Mouse (Mus musculus) hindbrain, embryonic 10.5 days (tissue): ENCODE results near the gene Lgals4. TPM values are rescaled to one million over a fixed set of nuclear protein-coding genes. Genes with fewer than 3 reads are reported as not detected.
A peak's percentile ranks its signal among the peaks of the same experiment; 100 is the strongest.

Experiments
- DNase-seq: peaks from one replicate; pipeline ENCODE4 v3.0.0-alpha.2; 2017; ENCODE audit warnings: low spot score
- H3K27ac ChIP-seq: fragments of 300-500 bp; sonication (generic); 2 replicates; pipeline ENCODE4 v1.5.1; 2016; ENCODE audit warnings: mild to moderate bottlenecking, moderate library complexity
- H3K27me3 ChIP-seq: fragments of 300-500 bp; sonication (generic); 2 replicates; pipeline ENCODE4 v1.6.1; 2016; ENCODE audit warnings: mild to moderate bottlenecking; ENCODE audit not compliant: poor library complexity, insufficient read depth, severe bottlenecking
- H3K36me3 ChIP-seq: fragments of 300-500 bp; sonication (generic); 2 replicates; pipeline ENCODE4 v1.6.1; 2016; ENCODE audit warnings: mild to moderate bottlenecking, moderate library complexity
- H3K4me1 ChIP-seq: fragments of 300-500 bp; sonication (generic); replicated peaks from 2 replicates; pipeline ENCODE4 v1.6.1; 2016; ENCODE audit warnings: mild to moderate bottlenecking
- H3K4me3 ChIP-seq: fragments of 300-500 bp; sonication (generic); 2 replicates; pipeline ENCODE4 v1.5.1; 2016; ENCODE audit warnings: mild to moderate bottlenecking, moderate library complexity
- H3K9me3 ChIP-seq: fragments of 300-500 bp; sonication (generic); 2 replicates; pipeline ENCODE4 v1.6.1; 2016; ENCODE audit warnings: mild to moderate bottlenecking, moderate library complexity
- WGBS: fragments of 180-500 bp; shearing (Covaris S2); methylation state at CpG from one replicate; pipeline ENCODE4 v1.1.7; 2016; 5-methylcytosine and 5-hydroxymethylcytosine counted together
- polyA plus RNA-seq: library from polyadenylated mRNA; unstranded; fragments of >200 nt; fragmentation: Nextera tagmentation; extraction: Ambion mirVana; gene quantifications from 2 replicates; pipeline ENCODE4 v1.2.1, GENCODE M21; 2016

Lgals4 gene
- polyA plus RNA-seq, 1 experiment from 2014 or later = 3.9 TPM

- H3K36me3 ChIP-seq = peaks cover 74% of the 10 kb centered on the region
Observed at GRCm38 (mm10) chr7:28820358-28821260, 13.0 kb upstream of the Lgals4 start.

GRCm38 (mm10) chr7:28821261-28821831 is 12.3 kb upstream of the Lgals4 start:
- peaks cover 67% of the 10 kb centered on the region for H3K36me3 ChIP-seq
- DNase-seq = peak; percentile 16
- 78% methylated on average over 10 of the region's 10 CpGs for WGBS
- H3K4me3 ChIP-seq = peak overlapping the region; percentile 36; the same call in 1 of the 2 replicates
- H3K27ac ChIP-seq = peak overlapping the region; percentile 83
- H3K27me3 ChIP-seq = no peaks in the 10 kb centered on the region
- H3K4me1 ChIP-seq = peaks cover 77% of the 10 kb centered on the region
- H3K9me3 ChIP-seq = no peaks in the 10 kb centered on the region

More at GRCm38 (mm10) chr7:28820358-28821260, 13.0 kb upstream of the Lgals4 start:
- peak; percentile 76 for DNase-seq
- Histone ChIP-seq H3K4me1 (peaks cover 79% of the 10 kb centered on the region), H3K27ac (peak overlapping the region; percentile 83), H3K9me3 (no peaks in the 10 kb centered on the region), H3K4me3 (peak overlapping the region; percentile 36), H3K27me3 (no peaks in the 10 kb centered on the region)
- WGBS = 40% methylated on average over 12 of the region's 12 CpGs

- whole genome bisulfite sequencing = 76% methylated on average over 1 of the region's 1 CpGs
- H3K36me3 ChIP-seq = peaks cover 55% of the 10 kb centered on the region
- DNase-seq = peak; percentile 12
- H3K4me3 ChIP-seq = no peak overlapping the region
- no peak overlapping the region for H3K27ac ChIP-seq
- peaks cover 65% of the 10 kb centered on the region for H3K4me1 ChIP-seq
- no peaks in the 10 kb centered on the region for H3K9me3 ChIP-seq
- H3K27me3 ChIP-seq = no peaks in the 10 kb centered on the region
Observed at GRCm38 (mm10) chr7:28822556-28822955, 11.1 kb upstream of the Lgals4 start.

GRCm38 (mm10) chr7:28822993-28823903 is 10.4 kb upstream of the Lgals4 start:
- no peak overlapping the region for H3K27ac ChIP-seq
- H3K9me3 ChIP-seq = no peaks in the 10 kb centered on the region
- no peaks in the 10 kb centered on the region for H3K27me3 ChIP-seq
- DNase-seq = peak; percentile 15
- H3K36me3 ChIP-seq = peaks cover 48% of the 10 kb centered on the region
- H3K4me3 ChIP-seq = no peak overlapping the region
- H3K4me1 ChIP-seq = peaks cover 58% of the 10 kb centered on the region
- 58% methylated on average over 10 of the region's 10 CpGs for WGBS

GRCm38 (mm10) chr7:28823932-28824331 is 9.7 kb upstream of the Lgals4 start:
- Histone ChIP-seq H3K27ac (no peak overlapping the region), H3K4me1 (peaks cover 52% of the 10 kb centered on the region), H3K27me3 (no peaks in the 10 kb centered on the region), H3K9me3 (no peaks in the 10 kb centered on the region), H3K36me3 (peaks cover 41% of the 10 kb centered on the region), H3K4me3 (no peak overlapping the region)
- 73% methylated on average over 2 of the region's 2 CpGs for WGBS
- DNase-seq = no peak

GRCm38 (mm10) chr7:28824941-28825685 is 8.5 kb upstream of the Lgals4 start, which contains the start of gene Ech1:
TSS of gene Ech1 (plus strand) at chr7:28825217.
- Histone ChIP-seq H3K9me3 (peaks cover 5% of the 10 kb centered on the region; the same call in 1 of the 2 replicates), H3K27ac (peak within 1 kb of the TSS; percentile 92), H3K27me3 (no peaks in the 10 kb centered on the region), H3K36me3 (peaks cover 39% of the 10 kb centered on the region), H3K4me1 (peaks cover 41% of the 10 kb centered on the region), H3K4me3 (peak within 1 kb of the TSS; percentile 60)
- 3% methylated on average over 33 of the region's 33 CpGs for WGBS
- DNase-seq = peak; percentile 90

GRCm38 (mm10) chr7:28825686-28826401 is 7.8 kb upstream of the Lgals4 start:
- Histone ChIP-seq H3K36me3 (peaks cover 39% of the 10 kb centered on the region), H3K27me3 (no peaks in the 10 kb centered on the region), H3K9me3 (peaks cover 6% of the 10 kb centered on the region; the same call in 1 of the 2 replicates), H3K27ac (peak overlapping the region; percentile 92), H3K4me1 (peaks cover 34% of the 10 kb centered on the region), H3K4me3 (peak overlapping the region; percentile 60)
- DNase-seq = peak; percentile 19
- 65% methylated on average over 11 of the region's 11 CpGs for WGBS

GRCm38 (mm10) chr7:28826402-28826772 is 7.3 kb upstream of the Lgals4 start:
- H3K9me3 ChIP-seq = peaks cover 6% of the 10 kb centered on the region; the same call in 1 of the 2 replicates
- WGBS = 94% methylated on average over 7 of the region's 7 CpGs
- peaks cover 39% of the 10 kb centered on the region for H3K36me3 ChIP-seq
- H3K4me3 ChIP-seq = no peak overlapping the region
- H3K27me3 ChIP-seq = no peaks in the 10 kb centered on the region
- H3K27ac ChIP-seq = peak overlapping the region; percentile 92; the same call in 1 of the 2 replicates
- DNase-seq = no peak
- peaks cover 28% of the 10 kb centered on the region for H3K4me1 ChIP-seq

- 86% methylated on average over 3 of the region's 3 CpGs for WGBS
Observed at GRCm38 (mm10) chr7:28827338-28827737, 6.3 kb upstream of the Lgals4 start.

GRCm38 (mm10) chr7:28829821-28830220 is 3.8 kb upstream of the Lgals4 start:
- DNase-seq = no peak
- Histone ChIP-seq H3K27me3 (no peaks in the 10 kb centered on the region), H3K4me3 (no peak overlapping the region), H3K4me1 (peaks cover 10% of the 10 kb centered on the region), H3K9me3 (peaks cover 6% of the 10 kb centered on the region; the same call in 1 of the 2 replicates), H3K27ac (no peak overlapping the region), H3K36me3 (peaks cover 31% of the 10 kb centered on the region)
- 93% methylated on average over 8 of the region's 8 CpGs for WGBS

More at GRCm38 (mm10) chr7:28827338-28827737, 6.3 kb upstream of the Lgals4 start:
- DNase-seq = no peak
- Histone ChIP-seq H3K4me1 (peaks cover 22% of the 10 kb centered on the region), H3K27ac (no peak overlapping the region), H3K27me3 (no peaks in the 10 kb centered on the region), H3K36me3 (peaks cover 39% of the 10 kb centered on the region), H3K9me3 (peaks cover 6% of the 10 kb centered on the region; the same call in 1 of the 2 replicates), H3K4me3 (no peak overlapping the region)

- Histone ChIP-seq H3K27ac (no peak overlapping the region), H3K4me1 (peaks cover 2% of the 10 kb centered on the region), H3K9me3 (peaks cover 6% of the 10 kb centered on the region; the same call in 1 of the 2 replicates), H3K4me3 (no peak overlapping the region), H3K36me3 (peaks cover 31% of the 10 kb centered on the region), H3K27me3 (no peaks in the 10 kb centered on the region)
- DNase-seq = no peak
- WGBS = 93% methylated on average over 5 of the region's 5 CpGs
Observed at GRCm38 (mm10) chr7:28830981-28831380, 2.7 kb upstream of the Lgals4 start.
